Mouse (Mus musculus): ENCODE measurements around the gene Pdgfb.
A peak's percentile ranks its signal among the peaks of the same experiment; 100 is the strongest.

The Pdgfb gene

GRCm38 (mm10) chr15:80014321-80015210 is at the start of gene Pdgfb:
Pdgfb (minus strand) TSS chr15:80014977.
- peak; percentile 78 to 84 for DNase-seq

DNA sequence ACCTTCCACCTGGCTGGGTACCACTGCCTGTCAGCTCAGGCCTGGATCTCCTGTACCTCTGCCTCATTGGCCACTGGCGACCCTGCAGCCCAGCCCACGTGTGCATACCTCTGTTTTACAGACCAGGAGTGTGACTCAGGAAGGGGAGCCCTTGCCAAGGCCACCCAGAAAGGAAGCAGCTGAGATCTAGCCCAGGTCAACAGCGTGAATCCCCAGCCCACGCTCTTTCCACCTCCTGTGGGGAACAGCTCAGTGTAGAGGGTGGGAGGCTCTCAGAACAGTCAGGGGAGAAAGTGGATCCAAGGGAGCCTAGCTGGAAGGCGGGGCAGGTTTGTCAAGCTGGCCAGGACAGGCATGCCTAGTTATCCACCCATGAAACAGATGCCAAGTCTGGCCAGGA is 48.0 kb upstream of the Pdgfb start:
- no peak for DNase-seq

- no peak for DNase-seq
Observed at GRCm38 (mm10) chr15:80062339-80062738, 47.6 kb upstream of the Pdgfb start.

GRCm38 (mm10) chr15:80061071-80061550 is 46.3 kb upstream of the Pdgfb start:
- no peak for DNase-seq

- DNase-seq: no peak
Observed at GRCm38 (mm10) chr15:80060356-80061070, 45.7 kb upstream of the Pdgfb start.

- DNase-seq: peak; percentile 43 to 70
Observed at GRCm38 (mm10) chr15:80059606-80060005, 44.8 kb upstream of the Pdgfb start.

DNA sequence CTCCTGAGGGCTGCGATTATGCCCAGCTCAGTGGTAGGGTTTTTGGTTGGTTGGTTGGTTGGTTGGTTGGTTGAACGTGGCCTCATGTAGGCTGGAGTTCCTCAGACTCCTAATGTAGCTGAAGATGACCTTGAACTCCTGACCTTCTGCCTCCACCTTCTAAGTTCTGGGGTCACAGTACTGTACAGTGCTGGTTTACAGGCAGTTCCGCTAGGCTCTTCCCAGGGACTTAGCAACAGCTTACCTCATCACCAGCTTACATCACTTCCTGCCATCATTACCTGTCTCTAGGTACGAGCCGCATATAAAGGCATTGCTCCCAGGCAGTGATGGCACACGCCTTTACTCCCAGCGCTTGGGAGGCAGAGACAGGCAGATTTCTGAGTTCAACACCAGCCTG is 43.4 kb upstream of the Pdgfb start:
- no peak for DNase-seq

DNA sequence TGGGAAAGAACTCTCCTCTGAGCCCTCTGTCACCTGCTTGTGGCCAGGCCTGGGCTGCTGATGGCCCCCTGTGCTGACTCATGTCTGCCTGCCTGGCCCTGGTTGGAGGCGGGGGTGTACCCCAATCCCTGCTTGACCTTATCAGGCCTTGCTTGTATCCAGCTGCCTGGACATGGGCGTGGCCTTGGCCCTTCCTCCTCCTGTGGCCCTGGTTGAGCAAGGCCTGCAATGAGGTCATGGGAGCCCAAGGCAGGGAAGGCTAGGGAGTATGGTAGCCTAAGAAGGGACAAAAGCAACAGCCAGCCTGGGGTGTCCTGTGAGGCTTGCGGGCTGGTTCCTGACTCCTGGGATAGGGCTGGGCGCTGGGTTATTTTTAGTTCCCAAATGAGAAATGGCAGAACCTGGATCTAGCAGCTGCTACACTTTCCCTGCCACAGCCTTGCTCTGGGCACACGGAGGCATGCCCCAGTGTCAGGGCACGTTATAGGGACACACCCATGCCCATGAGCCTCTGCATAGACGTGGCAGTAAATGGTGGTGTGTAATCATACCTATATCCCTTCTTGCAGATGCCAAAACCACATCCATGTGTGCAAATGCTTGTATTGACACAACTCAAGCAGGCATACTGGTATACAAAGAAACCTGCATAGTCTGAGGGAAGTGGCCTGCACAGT is 39.4 kb upstream of the Pdgfb start:
- no peak for DNase-seq

DNA sequence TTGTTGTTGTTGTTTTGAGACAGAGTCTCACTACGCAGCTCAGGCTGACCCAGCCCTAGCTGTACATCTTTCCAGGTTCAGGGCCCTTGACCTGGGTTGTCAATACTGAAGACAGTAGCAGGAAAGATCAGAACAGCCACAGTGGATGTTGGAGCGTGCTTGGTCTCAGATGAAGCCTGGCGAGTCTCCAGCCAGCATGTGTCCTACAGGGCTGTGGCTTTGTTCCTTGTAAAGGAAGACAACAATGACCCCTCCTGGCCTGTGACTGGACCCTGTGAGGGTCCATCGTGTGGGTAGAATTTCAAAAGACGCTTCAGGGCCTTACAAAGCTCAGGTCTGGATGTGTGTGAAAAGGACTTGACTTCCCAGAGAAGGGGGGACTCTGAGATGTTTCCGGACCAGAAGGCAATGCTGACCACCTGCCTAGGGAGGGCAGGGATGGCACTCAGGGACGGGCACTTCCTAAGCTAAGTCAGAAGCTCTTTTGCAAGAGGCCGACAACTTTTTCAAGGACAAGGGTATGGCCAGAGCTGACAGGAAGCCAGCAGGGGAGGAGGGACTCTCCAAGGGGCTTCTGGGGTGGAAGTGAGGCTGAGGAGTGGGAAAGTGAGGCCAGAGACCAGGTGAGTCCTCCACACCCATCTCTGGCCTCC is 38.7 kb upstream of the Pdgfb start:
- DNase-seq: peak; percentile 46 to 63

GRCm38 (mm10) chr15:80051782-80052181 is 37.0 kb upstream of the Pdgfb start:
- no peak for DNase-seq

DNA sequence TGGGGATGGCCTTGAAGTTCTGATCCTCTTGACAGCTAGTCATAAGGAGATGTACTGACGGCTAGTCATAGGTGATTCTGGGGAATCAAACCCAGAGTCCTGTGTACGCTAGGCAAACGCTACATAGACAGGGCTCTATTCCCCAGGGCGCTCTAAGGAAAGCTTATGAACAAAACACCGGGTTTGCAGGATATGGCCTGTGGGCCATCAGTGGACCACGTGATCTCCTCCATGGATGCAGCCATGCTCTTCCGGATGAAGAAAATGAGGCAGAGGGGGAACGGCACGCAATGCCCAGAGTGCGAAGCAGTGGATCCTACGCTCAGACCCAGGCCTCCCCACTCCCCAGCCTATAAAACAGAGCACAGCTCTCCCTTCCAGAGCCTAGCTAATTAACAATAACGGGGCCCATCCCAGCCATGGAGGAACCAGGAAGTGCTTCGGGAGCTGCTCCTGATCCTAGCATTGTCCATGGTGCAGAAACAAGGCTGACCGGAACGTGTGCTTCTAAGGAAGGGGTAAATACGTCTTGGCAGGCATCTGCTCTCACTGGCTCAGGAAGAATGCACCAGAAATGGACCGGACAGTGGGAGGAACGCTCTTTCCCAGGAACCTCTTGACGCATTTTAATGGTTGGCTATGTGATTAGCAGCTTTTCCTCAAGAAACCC is 36.5 kb upstream of the Pdgfb start:
- no peak for DNase-seq

DNA sequence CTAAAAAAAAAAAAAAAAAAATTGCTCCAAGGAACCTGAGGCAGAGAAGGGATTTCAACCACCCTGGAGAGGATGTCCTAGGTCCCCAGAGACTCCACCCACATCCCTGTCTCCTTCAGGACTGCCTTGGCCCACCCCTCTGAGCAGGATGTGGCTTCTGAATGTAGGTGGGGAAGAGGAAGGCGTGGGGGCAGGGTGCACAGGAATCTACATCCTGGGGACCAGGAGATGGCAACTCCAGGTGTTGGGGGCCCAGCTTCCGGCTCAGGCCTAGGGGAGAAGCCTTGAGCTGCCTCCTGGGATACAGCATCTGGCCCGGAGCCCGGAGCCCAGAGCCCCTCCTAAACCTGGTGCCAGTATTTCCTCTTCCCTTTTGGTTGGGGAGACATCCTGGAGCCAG is 35.3 kb upstream of the Pdgfb start:
- peak; percentile 45 to 65 for DNase-seq

- no peak for DNase-seq
Observed at GRCm38 (mm10) chr15:80047973-80048372, 33.2 kb upstream of the Pdgfb start.

- DNase-seq: no peak
Observed at GRCm38 (mm10) chr15:80047242-80047641, 32.5 kb upstream of the Pdgfb start.

DNA sequence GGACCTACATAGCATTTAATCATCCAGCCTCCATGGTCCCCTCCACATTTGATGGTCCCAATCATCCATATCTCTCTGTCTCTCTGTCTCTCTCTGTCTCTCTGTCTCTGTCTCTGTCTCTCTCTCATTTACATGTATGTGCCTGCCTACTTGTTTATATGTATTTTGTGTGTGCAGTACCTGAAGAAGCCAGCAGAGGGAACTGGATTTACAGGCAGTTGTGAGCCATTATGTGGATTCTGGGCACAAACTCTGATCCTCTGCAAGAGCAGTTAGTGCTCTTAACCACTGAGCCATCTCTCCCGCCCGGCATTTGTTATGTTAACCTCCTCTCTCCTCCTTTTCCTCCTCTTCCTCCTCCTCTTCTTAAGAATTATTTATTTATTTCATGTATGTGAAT is 31.0 kb upstream of the Pdgfb start:
- no peak for DNase-seq

DNA sequence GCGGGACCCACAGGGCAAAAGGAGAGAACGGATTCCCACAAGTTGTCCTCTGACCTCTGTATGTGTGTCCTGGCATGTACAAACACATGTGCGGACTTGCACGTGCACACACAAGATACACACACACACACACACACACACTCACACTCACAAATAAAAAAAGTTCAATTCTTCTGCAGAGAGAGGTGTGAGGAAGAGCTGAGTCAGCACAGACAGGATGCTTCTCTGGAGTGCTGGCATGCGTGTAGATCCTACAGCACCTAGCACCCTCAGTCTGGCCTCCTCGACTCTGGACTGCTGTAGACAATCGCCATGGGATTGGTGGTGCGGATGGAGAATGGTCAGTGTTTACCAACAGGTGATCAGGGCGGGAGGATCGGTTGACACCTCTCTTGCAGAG is 29.5 kb upstream of the Pdgfb start:
- DNase-seq: no peak

GRCm38 (mm10) chr15:80042152-80042551 is 27.4 kb upstream of the Pdgfb start:
- no peak for DNase-seq

DNA sequence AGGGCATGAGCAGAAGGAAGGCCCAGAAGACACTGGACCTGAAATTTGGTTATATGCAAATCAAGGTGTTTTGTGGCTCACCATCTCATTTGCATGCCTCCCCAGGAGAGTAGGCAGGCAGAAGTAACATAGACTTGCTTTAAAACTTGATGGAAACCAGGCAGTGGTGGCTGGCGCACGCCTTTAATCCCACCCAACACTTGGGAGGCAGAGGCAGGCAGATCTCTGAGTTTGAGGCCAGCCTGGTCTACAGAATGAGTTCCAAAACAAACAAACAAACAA is 23.3 kb upstream of the Pdgfb start:
- DNase-seq: no peak

- no peak for DNase-seq
Observed at GRCm38 (mm10) chr15:80037255-80038109, 22.7 kb upstream of the Pdgfb start.

DNA sequence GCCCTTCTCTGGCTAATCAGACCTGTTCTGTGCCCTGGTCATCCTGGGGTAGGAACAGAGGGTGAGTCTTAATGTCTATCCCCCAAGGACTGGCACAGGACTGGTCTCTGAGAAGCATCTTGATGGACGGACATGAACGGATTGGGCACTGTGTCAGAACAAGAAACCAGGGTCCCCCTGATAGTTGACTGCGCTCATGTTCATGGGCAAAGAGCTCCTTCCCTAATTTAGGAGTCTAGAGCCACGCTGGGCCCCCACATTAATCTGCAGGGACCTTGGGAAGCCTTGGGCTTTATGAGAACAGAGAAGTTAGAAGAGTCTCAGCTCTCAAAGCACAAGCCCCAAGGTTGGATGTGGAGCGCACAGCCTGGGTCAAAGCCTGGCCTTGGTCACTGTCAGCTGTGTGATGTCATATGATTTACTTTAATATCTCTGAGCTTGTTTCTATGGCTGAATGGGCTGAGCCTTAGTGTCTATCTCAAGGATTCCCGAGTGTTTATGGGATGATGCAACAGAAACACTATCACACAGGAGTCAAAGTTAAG is 20.6 kb upstream of the Pdgfb start:
- DNase-seq: no peak

GRCm38 (mm10) chr15:80034913-80035312 is 20.1 kb upstream of the Pdgfb start:
- DNase-seq: no peak

Data from kidney, postnatal 4 days (tissue).